Mouse (Mus musculus): ENCODE data around the gene Gpr142. TPM values are rescaled to one million over a fixed set of nuclear protein-coding genes. Genes with fewer than 3 reads are reported as not detected.

The Gpr142 gene
- polyA plus RNA-seq, 1 experiment from 2014 or later = not detected

DNA sequence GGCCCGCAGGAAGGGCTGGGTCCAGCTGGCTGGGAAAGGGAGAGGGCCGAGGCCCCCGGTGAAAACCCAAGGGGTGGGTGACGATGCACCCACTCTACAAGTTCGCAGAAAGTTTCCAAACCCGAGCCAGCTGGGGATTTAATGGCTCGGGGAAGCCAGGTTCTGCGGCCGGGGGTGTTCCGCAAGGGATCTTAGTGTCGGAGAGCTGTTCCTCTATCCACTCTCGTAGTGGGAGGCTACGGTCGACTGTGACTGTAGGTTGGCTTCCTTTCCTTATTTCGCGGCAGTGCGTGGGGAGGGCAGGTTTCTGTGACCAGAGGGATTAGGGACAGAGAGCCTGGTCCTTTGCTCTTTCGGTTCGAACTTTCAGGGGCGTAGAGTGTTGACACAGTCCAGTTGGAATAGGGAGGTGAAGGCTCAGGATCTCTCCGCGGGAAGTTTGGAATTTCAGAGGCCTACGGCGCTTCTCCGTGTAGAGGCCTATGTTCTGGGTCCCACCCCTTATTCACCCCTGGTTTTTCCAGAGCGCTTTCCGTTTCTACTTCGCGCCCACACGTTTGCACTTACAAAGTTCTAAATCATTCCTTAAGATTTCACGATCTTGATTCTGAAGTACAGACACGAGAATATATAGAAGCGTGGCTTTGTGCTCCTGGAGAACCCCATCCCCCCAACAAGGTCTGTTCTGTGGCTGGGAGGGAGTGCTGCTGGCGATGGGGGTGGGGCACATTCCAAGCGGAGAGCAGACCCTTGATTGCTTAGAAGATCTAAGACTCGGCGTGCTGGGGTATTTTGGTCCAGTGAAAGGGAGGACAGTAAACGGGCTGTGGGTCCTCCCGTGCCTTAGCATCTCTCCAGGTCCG, 53.8 kb downstream of the Gpr142 start:
- H3K27me3 ChIP-seq (replicated peaks; ENCODE audit: control insufficient read depth, insufficient read depth, low read length) = peaks cover 52% of the 10 kb centered on the region
- WGBS = 2% methylated on average over 40 of the region's 40 CpGs
- peak overlapping the region; percentile 59 for H3K9ac ChIP-seq (ENCODE audit: low read length)

DNA sequence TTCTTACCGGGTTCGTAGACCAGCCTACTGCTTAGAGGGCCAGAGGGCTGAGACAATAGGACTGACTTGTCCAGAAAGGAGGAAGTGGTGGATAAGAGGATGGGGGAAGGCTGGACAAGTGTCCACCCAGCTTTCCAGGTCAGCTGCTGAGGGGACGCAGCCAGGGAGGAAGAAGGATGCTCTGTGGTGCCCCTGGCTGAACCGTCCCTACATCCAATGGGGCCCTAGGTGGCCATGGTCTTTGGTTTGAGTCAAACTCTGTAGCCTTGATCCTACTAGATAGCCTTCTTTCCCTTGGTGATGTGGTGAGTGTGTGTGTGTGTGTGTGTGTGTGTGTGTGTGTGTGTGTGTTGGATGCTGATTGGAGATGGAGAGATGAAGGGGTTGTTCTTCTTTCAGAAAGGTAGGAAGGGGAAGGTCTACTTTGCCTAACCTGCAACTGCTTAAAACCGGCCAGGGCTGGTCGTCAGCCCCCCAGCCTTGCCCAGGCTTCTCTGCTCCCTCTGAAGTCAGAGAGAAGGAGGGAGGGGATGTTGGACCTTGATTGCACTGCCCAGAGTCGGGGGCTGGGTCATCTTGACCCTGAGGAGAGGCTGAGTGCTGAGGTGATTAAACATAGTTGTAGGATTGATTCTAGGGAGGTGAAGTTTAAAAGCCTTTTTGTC, 54.6 kb downstream of the Gpr142 start:
- no peak for ATAC-seq
- no peaks in the 10 kb centered on the region for H3K36me3 ChIP-seq (ENCODE audit: control insufficient read depth, insufficient read depth, low read length)
- no peaks in the 10 kb centered on the region for H3K9me3 ChIP-seq (replicated peaks; ENCODE audit: control insufficient read depth, low read length)
- WGBS = 25% methylated on average over 7 of the region's 7 CpGs
- H3K27ac ChIP-seq (ENCODE audit: low read depth, low read length) = no peak overlapping the region
- H3K4me3 ChIP-seq (ENCODE audit: low read depth, low read length) = peak overlapping the region; percentile 56
- peak overlapping the region; percentile 95; the same call in 1 of the 2 replicates for H3K4me2 ChIP-seq (ENCODE audit: low read length)
- no peak for DNase-seq (ENCODE audit: low spot score)
- peaks cover 52% of the 10 kb centered on the region for H3K27me3 ChIP-seq (replicated peaks; ENCODE audit: control insufficient read depth, insufficient read depth, low read length)
- H3K4me1 ChIP-seq (ENCODE audit: control insufficient read depth, insufficient read depth, low read length) = peaks cover 14% of the 10 kb centered on the region
- H3K9ac ChIP-seq (ENCODE audit: low read length) = no peak overlapping the region

More for the DNA sequence above, 53.8 kb downstream of the Gpr142 start:
- Histone ChIP-seq H3K9me3 (replicated peaks; ENCODE audit: control insufficient read depth, low read length) (no peaks in the 10 kb centered on the region), H3K4me2 (ENCODE audit: low read length) (peak overlapping the region; percentile 95), H3K4me3 (ENCODE audit: low read depth, low read length) (peak overlapping the region; percentile 56), H3K4me1 (ENCODE audit: control insufficient read depth, insufficient read depth, low read length) (peaks cover 14% of the 10 kb centered on the region), H3K36me3 (ENCODE audit: control insufficient read depth, insufficient read depth, low read length) (no peaks in the 10 kb centered on the region), H3K27ac (ENCODE audit: low read depth, low read length) (no peak overlapping the region)
- ATAC-seq (no peak; the same call in 1 of the 2 replicates), DNase-seq (ENCODE audit: low spot score) (no peak)

GRCm38 (mm10) chr11:114854581-114854980, 55.9 kb downstream of the Gpr142 start:
- no peaks in the 10 kb centered on the region for H3K9me3 ChIP-seq (replicated peaks; ENCODE audit: control insufficient read depth, low read length)
- no peak overlapping the region for H3K9ac ChIP-seq (ENCODE audit: low read length)
- no peak for ATAC-seq
- H3K27ac ChIP-seq (ENCODE audit: low read depth, low read length) = no peak overlapping the region
- no peak overlapping the region for H3K4me3 ChIP-seq (ENCODE audit: low read depth, low read length)
- H3K4me2 ChIP-seq (ENCODE audit: low read length) = no peak overlapping the region
- DNase-seq (ENCODE audit: low spot score) = no peak
- peaks cover 45% of the 10 kb centered on the region for H3K27me3 ChIP-seq (replicated peaks; ENCODE audit: control insufficient read depth, insufficient read depth, low read length)
- peaks cover 14% of the 10 kb centered on the region for H3K4me1 ChIP-seq (ENCODE audit: control insufficient read depth, insufficient read depth, low read length)
- no peaks in the 10 kb centered on the region for H3K36me3 ChIP-seq (ENCODE audit: control insufficient read depth, insufficient read depth, low read length)
- 82% methylated on average over 6 of the region's 6 CpGs for WGBS

DNA sequence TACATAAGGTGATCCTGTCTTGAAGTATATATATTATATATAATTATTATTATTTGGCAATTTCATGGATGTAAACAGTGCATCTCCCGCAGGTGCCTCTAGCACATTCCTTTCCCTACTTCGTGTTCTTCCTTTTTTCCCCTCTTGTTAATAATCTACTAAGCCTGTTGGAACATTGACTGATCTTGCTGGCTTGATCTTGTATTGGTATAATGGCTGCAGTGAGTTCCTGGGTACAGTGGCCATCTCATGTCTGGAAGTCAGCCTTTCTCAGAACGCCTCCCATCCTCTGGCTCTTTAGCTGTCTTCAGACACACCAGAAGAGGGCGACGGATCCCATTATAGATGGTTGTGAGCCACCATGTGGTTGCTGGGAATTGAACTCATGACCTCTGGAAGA, 57.4 kb downstream of the Gpr142 start:
- H3K9ac ChIP-seq (ENCODE audit: low read length) = no peak overlapping the region
- DNase-seq (ENCODE audit: low spot score) = no peak

More for the DNA sequence above, 57.4 kb downstream of the Gpr142 start:
- Histone ChIP-seq H3K9me3 (replicated peaks; ENCODE audit: control insufficient read depth, low read length) (no peaks in the 10 kb centered on the region), H3K36me3 (ENCODE audit: control insufficient read depth, insufficient read depth, low read length) (no peaks in the 10 kb centered on the region), H3K4me1 (ENCODE audit: control insufficient read depth, insufficient read depth, low read length) (peaks cover 7% of the 10 kb centered on the region), H3K4me2 (ENCODE audit: low read length) (no peak overlapping the region), H3K27ac (ENCODE audit: low read depth, low read length) (no peak overlapping the region), H3K27me3 (replicated peaks; ENCODE audit: control insufficient read depth, insufficient read depth, low read length) (peaks cover 29% of the 10 kb centered on the region), H3K4me3 (ENCODE audit: low read depth, low read length) (no peak overlapping the region)
- WGBS = 96% methylated on average over 5 of the region's 5 CpGs
- ATAC-seq = no peak

Other genes with a start within 250 kb of the Gpr142 start
- gene Rpl38, start 130.4 kb upstream of the Gpr142 start, polyA plus RNA-seq (2014; fragmentation: Nextera tagmentation; extraction: Ambion mirVana) = 739 and 915 TPM in 2 replicates
- 24.0 and 25.2 TPM in 2 replicates for gene Ttyh2, start 123.5 kb upstream of the Gpr142 start, polyA plus RNA-seq (2014; fragmentation: Nextera tagmentation; extraction: Ambion mirVana)
- 2.1 and 3.0 TPM in 2 replicates for gene Dnaic2, start 71.5 kb upstream of the Gpr142 start, polyA plus RNA-seq (2014; fragmentation: Nextera tagmentation; extraction: Ambion mirVana)
- 0.23 and 0.34 TPM in 2 replicates for gene Kif19a, start 33.5 kb upstream of the Gpr142 start, polyA plus RNA-seq (2014; fragmentation: Nextera tagmentation; extraction: Ambion mirVana)
- 22.1 and 24.7 TPM in 2 replicates for gene Btbd17, start 3.0 kb upstream of the Gpr142 start, polyA plus RNA-seq (2014; fragmentation: Nextera tagmentation; extraction: Ambion mirVana)
- gene Gprc5c, start 52.2 kb downstream of the Gpr142 start, polyA plus RNA-seq (2014; fragmentation: Nextera tagmentation; extraction: Ambion mirVana) = 4.4 and 5.4 TPM in 2 replicates
- gene Cd300a, start 91.1 kb downstream of the Gpr142 start, polyA plus RNA-seq (2014; fragmentation: Nextera tagmentation; extraction: Ambion mirVana) = 0.73 and 1.0 TPM in 2 replicates
- gene Cd300lb, start 135.5 kb downstream of the Gpr142 start, polyA plus RNA-seq (2014; fragmentation: Nextera tagmentation; extraction: Ambion mirVana) = 0.07 TPM in 1 of 2 replicates, not detected in the other
- gene Cd300c, start 170.2 kb downstream of the Gpr142 start, polyA plus RNA-seq (2014; fragmentation: Nextera tagmentation; extraction: Ambion mirVana) = not detected in 2 replicates
- not detected in 2 replicates for gene Cd300ld, start 191.0 kb downstream of the Gpr142 start, polyA plus RNA-seq (2014; fragmentation: Nextera tagmentation; extraction: Ambion mirVana)
- gene Cd300c2, start 203.0 kb downstream of the Gpr142 start, polyA plus RNA-seq (2014; fragmentation: Nextera tagmentation; extraction: Ambion mirVana) = 1.1 and 2.0 TPM in 2 replicates
- gene Cd300ld2, start 217.3 kb downstream of the Gpr142 start, polyA plus RNA-seq (2014; fragmentation: Nextera tagmentation; extraction: Ambion mirVana) = not detected in 2 replicates
- gene Cd300ld4, start 228.1 kb downstream of the Gpr142 start, polyA plus RNA-seq (2014; fragmentation: Nextera tagmentation; extraction: Ambion mirVana) = not detected in 2 replicates
- not detected in 2 replicates for gene Cd300ld5, start 238.8 kb downstream of the Gpr142 start, polyA plus RNA-seq (2014; fragmentation: Nextera tagmentation; extraction: Ambion mirVana)
- not detected in 2 replicates for gene Cd300ld3, start 249.5 kb downstream of the Gpr142 start, polyA plus RNA-seq (2014; fragmentation: Nextera tagmentation; extraction: Ambion mirVana)

All from forebrain, embryonic 14.5 days (tissue).